Comparison of ENCODE assay signal across 9 mouse cellular contexts in genomic region chr4:129496631-129497030, GRCm38 (mm10). TPM values are rescaled to one million over a fixed set of nuclear protein-coding genes. Genes with fewer than 3 reads are reported as not detected.
DNase-seq lines count a peak whose midpoint lies in the region; ATAC-seq and TF ChIP-seq lines count a peak whose summit lies in the region.
"Had no signal": no experiment of that assay in that cellular context is flagged by ENCODE, and none has a peak within 500 bp of the region (broad histone marks: within the 10 kb centered on the region; RNA-seq: fewer than 3 reads in every experiment).

No protein-coding gene starts in this region.

- H3K9me3 ChIP-seq in limb, embryonic 12.5 days = no peaks in the 10 kb centered on the region
- no peaks in the 10 kb centered on the region for H3K9me3 ChIP-seq in midbrain, embryonic 12.5 days
- H3K9me3 ChIP-seq: neural tube, embryonic 12.5 days had no signal

- H3K4me1 ChIP-seq in bone marrow macrophage, adult 2 months (ENCODE audit: control insufficient read depth, insufficient read depth, low read length) = peaks cover 50% of the 10 kb centered on the region
- peaks cover 14% of the 10 kb centered on the region for H3K4me1 ChIP-seq in limb, embryonic 12.5 days (replicated peaks)
- H3K4me1 ChIP-seq in midbrain, embryonic 12.5 days = peaks cover 23% of the 10 kb centered on the region

- TF ChIP-seq CTCF in bone marrow macrophage, adult 2 months (IDR thresholded peaks at IDR 0.05; ENCODE audit: low read depth, low read length) = no peak

- no peak overlapping the region for H3K4me2 ChIP-seq in limb, embryonic 12.5 days
- peak overlapping the region; percentile 21; the same call in 1 of the 2 replicates for H3K4me2 ChIP-seq in midbrain, embryonic 12.5 days (replicated peaks)

- ATAC-seq in limb, embryonic 12.5 days (ENCODE audit: insufficient number of reproducible peaks, insufficient read depth, low FRiP score, low TSS enrichment, low read depth) = no peak
- ATAC-seq in midbrain, embryonic 12.5 days (ENCODE audit: low FRiP score, low read depth) = no peak
- ATAC-seq in frontal cortex, adult (ENCODE audit: low TSS enrichment) = no peak

- peaks cover 15% of the 10 kb centered on the region for H3K27me3 ChIP-seq in limb, embryonic 12.5 days
- H3K27me3 ChIP-seq in midbrain, embryonic 12.5 days = peaks cover 10% of the 10 kb centered on the region

- no peak overlapping the region for H3K9ac ChIP-seq in limb, embryonic 12.5 days (replicated peaks)
- H3K9ac ChIP-seq in midbrain, embryonic 12.5 days (replicated peaks) = peak overlapping the region; percentile 34
- H3K9ac ChIP-seq: neural tube, embryonic 12.5 days had no signal

- peak overlapping the region; percentile 90 for H3K27ac ChIP-seq in bone marrow macrophage, adult 2 months (ENCODE audit: insufficient read depth, low read depth, low read length)
- peak overlapping the region; percentile 37; the same call in 1 of the 2 replicates for H3K27ac ChIP-seq in limb, embryonic 12.5 days
- peak overlapping the region; percentile 49; the same call in 1 of the 2 replicates for H3K27ac ChIP-seq in midbrain, embryonic 12.5 days (replicated peaks)
- H3K27ac ChIP-seq: neural tube, embryonic 12.5 days had no signal

- DNase-seq in CD4-positive, CD25-positive, alpha-beta regulatory T cell, adult 2 months (ENCODE audit: low read depth, low spot score) = peak; percentile 57
- peak; percentile 19 for DNase-seq in heart, postnatal 25 days (ENCODE audit: low spot score)
- no peak for DNase-seq in cerebellum, postnatal 25 days
- no peak for DNase-seq in cerebellum, adult 9-10 months

- no peak for TF ChIP-seq POLR2A in bone marrow macrophage, adult 2 months (IDR thresholded peaks at IDR 0.05; ENCODE audit: borderline replicate concordance, low read depth, low read length)

- WGBS in limb, embryonic 12.5 days = 32% methylated on average over 6 of the region's 6 CpGs
- 46% methylated on average over 6 of the region's 6 CpGs for WGBS in midbrain, embryonic 12.5 days

- intact Hi-C loops in heart, postnatal 25 days (cut with DNase I) = no loop called here

- H3K36me3 ChIP-seq in limb, embryonic 12.5 days = no peaks in the 10 kb centered on the region
- no peaks in the 10 kb centered on the region for H3K36me3 ChIP-seq in midbrain, embryonic 12.5 days
- H3K36me3 ChIP-seq: neural tube, embryonic 12.5 days had no signal

- peak overlapping the region; percentile 31 for H3K4me3 ChIP-seq in bone marrow macrophage, adult 2 months (ENCODE audit: insufficient read depth, low read length)
- no peak overlapping the region for H3K4me3 ChIP-seq in limb, embryonic 12.5 days (replicated peaks)
- H3K4me3 ChIP-seq in midbrain, embryonic 12.5 days = no peak overlapping the region
- H3K4me3 ChIP-seq: neural tube, embryonic 12.5 days had no signal

RNA-seq across cellular contexts. Expression of gene Fam229a, which starts 5.6 kb away (rescaled TPM):
- not detected in 2 replicates for polyA plus RNA-seq in bone marrow macrophage, adult 2 months (2012; ENCODE audit: insufficient read depth, insufficient read length, missing spikeins)
- total RNA-seq in heart, postnatal 25 days (2021) = not detected
- polyA plus RNA-seq in limb, embryonic 12.5 days (2016; fragmentation: Nextera tagmentation; extraction: Ambion mirVana) = not detected in 2 replicates
- not detected in 2 replicates for polyA plus RNA-seq in midbrain, embryonic 12.5 days (2016; fragmentation: Nextera tagmentation; extraction: Ambion mirVana)
- polyA plus RNA-seq: neural tube, embryonic 12.5 days had no signal

RNA-seq across cellular contexts. Expression of gene Tssk3, which starts 5.8 kb away (rescaled TPM):
- polyA plus RNA-seq in bone marrow macrophage, adult 2 months (2012; ENCODE audit: insufficient read depth, insufficient read length, missing spikeins) = not detected in 2 replicates
- total RNA-seq in heart, postnatal 25 days (2021) = not detected
- polyA plus RNA-seq in limb, embryonic 12.5 days (2016; fragmentation: Nextera tagmentation; extraction: Ambion mirVana) = not detected in 2 replicates
- polyA plus RNA-seq in midbrain, embryonic 12.5 days (2016; fragmentation: Nextera tagmentation; extraction: Ambion mirVana) = not detected in 2 replicates
- polyA plus RNA-seq: neural tube, embryonic 12.5 days had no signal

RNA-seq across cellular contexts. Expression of gene Marcksl1, which starts 16.8 kb away (rescaled TPM):
- polyA plus RNA-seq in bone marrow macrophage, adult 2 months (2012; ENCODE audit: insufficient read depth, insufficient read length, missing spikeins) = 157 and 166 TPM in 2 replicates
- total RNA-seq in heart, postnatal 25 days (2021) = 1 to 10 TPM; 6.8 to 7.8 TPM
- polyA plus RNA-seq in limb, embryonic 12.5 days (2016; fragmentation: Nextera tagmentation; extraction: Ambion mirVana) = 1,451 and 1,538 TPM in 2 replicates
- polyA plus RNA-seq in midbrain, embryonic 12.5 days (2016; fragmentation: Nextera tagmentation; extraction: Ambion mirVana) = 2,082 and 2,101 TPM in 2 replicates

RNA-seq across cellular contexts. Expression of gene Bsdc1, which starts 35.2 kb away (rescaled TPM):
- polyA plus RNA-seq in bone marrow macrophage, adult 2 months (2012; ENCODE audit: insufficient read depth, insufficient read length, missing spikeins) = 37.3 and 42.3 TPM in 2 replicates
- 10 to 100 TPM; 40.6 to 45.6 TPM for total RNA-seq in heart, postnatal 25 days (2021)
- polyA plus RNA-seq in limb, embryonic 12.5 days (2016; fragmentation: Nextera tagmentation; extraction: Ambion mirVana) = 24.6 and 24.9 TPM in 2 replicates
- 31.9 and 33.7 TPM in 2 replicates for polyA plus RNA-seq in midbrain, embryonic 12.5 days (2016; fragmentation: Nextera tagmentation; extraction: Ambion mirVana)

RNA-seq across cellular contexts. Expression of gene Hdac1, which starts 45.9 kb away (rescaled TPM):
- polyA plus RNA-seq in bone marrow macrophage, adult 2 months (2012; ENCODE audit: insufficient read depth, insufficient read length, missing spikeins) = 75.2 and 83.9 TPM in 2 replicates
- total RNA-seq in heart, postnatal 25 days (2021) = 10 to 100 TPM; 15.9 to 18.6 TPM
- 278 and 292 TPM in 2 replicates for polyA plus RNA-seq in limb, embryonic 12.5 days (2016; fragmentation: Nextera tagmentation; extraction: Ambion mirVana)
- 188 and 190 TPM in 2 replicates for polyA plus RNA-seq in midbrain, embryonic 12.5 days (2016; fragmentation: Nextera tagmentation; extraction: Ambion mirVana)

Comparison
In these comparisons a context has a peak if more than half of its experiments do, and no peak if none do; other contexts are left out.
1. DNase-seq: peak in CD4-positive, CD25-positive, alpha-beta regulatory T cell, adult 2 months (single experiment) and heart, postnatal 25 days (single experiment); none in cerebellum, postnatal 25 days (0 of 2) and cerebellum, adult 9-10 months (single experiment).
2. H3K27ac ChIP-seq: peak in every context shown above with its lines; median percentile 90 in bone marrow macrophage, adult 2 months; 49 in midbrain, embryonic 12.5 days; 37 in limb, embryonic 12.5 days.